Mouse (Mus musculus) ZHBTc4 (cell line): ENCODE measurements around the gene Olfr1200.
A peak's percentile ranks its signal among the peaks of the same experiment; 100 is the strongest.

ENCODE experiments used
- DNase-seq: peaks from one replicate; pipeline ENCODE4 v3.0.0-alpha.2; 2011; ENCODE audit warnings: low read depth, low spot score

The Olfr1200 gene

GRCm38 (mm10) chr2:88770388-88770787, at the start of gene Olfr1200:
Olfr1200 (minus strand) TSS chr2:88770488.
- DNase-seq: no peak

- DNase-seq: no peak
These were observed 43.9 kb upstream of the Olfr1200 start, which contains the start of gene Olfr1202 for GRCm38 (mm10) chr2:88814196-88814595. Olfr1202 (plus strand) TSS chr2:88814496.

- DNase-seq: no peak
These were observed 22.4 kb upstream of the Olfr1200 start, which contains the start of gene Olfr1201 for GRCm38 (mm10) chr2:88792736-88793135. Olfr1201 (plus strand) TSS chr2:88793036.

- no peak for DNase-seq
These were observed 9.9 kb downstream of the Olfr1200 start, which contains the start of gene Olfr1199 for GRCm38 (mm10) chr2:88760369-88760768. Olfr1199 (minus strand) TSS chr2:88760469.

GRCm38 (mm10) chr2:88751270-88751669, 19.0 kb downstream of the Olfr1200 start, which contains the start of gene Olfr1198:
Olfr1198 (minus strand) TSS chr2:88751370.
- no peak for DNase-seq

GRCm38 (mm10) chr2:88743379-88743778, 26.9 kb downstream of the Olfr1200 start:
- DNase-seq: peak; percentile 46

GRCm38 (mm10) chr2:88732266-88732665, 38.0 kb downstream of the Olfr1200 start, which contains the start of gene Olfr1197:
Olfr1197 (minus strand) TSS chr2:88732366.
- no peak for DNase-seq
